Mouse (Mus musculus) E14TG2a.4 (cell line): ENCODE measurements around the gene Trmt44.

Experiments used
- CTCF ChIP-seq: conservative IDR thresholded peaks from 2 replicates; pipeline ENCODE4 v1.5.1; 2014; ENCODE audit warnings: low read length
- NANOG ChIP-seq: IDR thresholded peaks from 2 replicates; pipeline ENCODE4 v1.6.1; 2014; ENCODE audit warnings: borderline replicate concordance, low read length, mixed read lengths
- POU5F1 ChIP-seq: IDR thresholded peaks from 2 replicates; pipeline ENCODE4 v1.6.1; 2014; ENCODE audit warnings: low read length, borderline replicate concordance

GRCm38 (mm10) chr5:35559447-35559846 is 15.4 kb downstream of the Trmt44 start:
- TF ChIP-seq CTCF (no peak), NANOG (no peak), POU5F1 (no peak)
